Mouse (Mus musculus) liver, embryonic 14.5 days (tissue): ENCODE measurements around the gene Akr1c18. TPM values are rescaled to one million over a fixed set of nuclear protein-coding genes. Genes with fewer than 3 reads are reported as not detected.
"Not testable (repeated sequence)": the region's sequence is repeated elsewhere in the genome, so short reads cannot be mapped to it uniquely, and the experiment has no call there.

Experiments
- ATAC-seq: fragments of 200-750 bp; cut with Nextera tagmentation; 2 replicates; pipeline ENCODE4 v1.8.0; 2017; ENCODE audit warnings: moderate number of reproducible peaks, mild to moderate bottlenecking, moderate library complexity; ENCODE audit not compliant: insufficient read depth
- DNase-seq, 3 experiments: peaks; one replicate each; pipeline ENCODE4 v3.0.0-alpha.2; 2012 to 2013; ENCODE audit warnings: low read depth in 3 of 3, low spot score in 3 of 3
- H3K27ac ChIP-seq: fragments of 300-500 bp; sonication (generic); 2 replicates; pipeline ENCODE4 v1.5.1; 2014; ENCODE audit warnings: moderate library complexity, mild to moderate bottlenecking, control low read depth, inconsistent platforms
- H3K27me3 ChIP-seq: fragments of 300-500 bp; sonication (generic); 2 replicates; pipeline ENCODE4 v1.6.1; 2014; ENCODE audit warnings: mild to moderate bottlenecking, low read length, moderate library complexity; ENCODE audit not compliant: control insufficient read depth, insufficient read depth
- H3K36me3 ChIP-seq: fragments of 300-500 bp; sonication (generic); replicated peaks from 2 replicates; pipeline ENCODE4 v1.6.1; 2014; ENCODE audit warnings: low read depth; ENCODE audit not compliant: control insufficient read depth, insufficient read depth
- H3K4me1 ChIP-seq, 2 experiments: fragments of 200-500 bp in 1 of 2; fragments of 300-500 bp in 1 of 2; sonication (generic) in 1 of 2; replicated peaks; 2 replicates each; pipeline ENCODE4 v1.6.1; 2012 to 2014; ENCODE audit warnings: antibody characterized with exemption in 1 of 2, inconsistent platforms in 1 of 2, low read length in 1 of 2; ENCODE audit not compliant: control insufficient read depth in 2 of 2, insufficient read depth in 2 of 2
- H3K4me2 ChIP-seq: fragments of 300-500 bp; sonication (generic); 2 replicates; pipeline ENCODE4 v1.6.1; 2014; ENCODE audit warnings: low read depth, mild to moderate bottlenecking, control low read depth, moderate library complexity
- H3K4me3 ChIP-seq, 2 experiments: fragments of 200-500 bp in 1 of 2; fragments of 300-500 bp in 1 of 2; sonication (generic) in 1 of 2; 2 replicates each; pipeline ENCODE4 v1.5.1; 2012 to 2014; ENCODE audit warnings: low read depth in 2 of 2, low read length in 2 of 2, mild to moderate bottlenecking in 2 of 2, control low read depth in 1 of 2, inconsistent platforms in 1 of 2, moderate library complexity in 1 of 2; ENCODE audit not compliant: insufficient read depth in 1 of 2
- H3K9ac ChIP-seq: fragments of 300-500 bp; sonication (generic); replicated peaks from 2 replicates; pipeline ENCODE4 v1.6.1; 2014; ENCODE audit warnings: mild to moderate bottlenecking, control low read depth, moderate library complexity
- H3K9me3 ChIP-seq: fragments of 300-500 bp; sonication (generic); 2 replicates; pipeline ENCODE4 v1.6.1; 2016; ENCODE audit warnings: low read length, mixed read lengths; ENCODE audit not compliant: control insufficient read depth
- CTCF ChIP-seq: IDR thresholded peaks from 2 replicates; pipeline ENCODE4 v1.5.1; 2016; ENCODE audit warnings: antibody characterized with exemption, low read depth, control low read depth
- EP300 ChIP-seq: IDR thresholded peaks from 2 replicates; pipeline ENCODE4 v1.6.1; 2016; ENCODE audit warnings: antibody characterized with exemption, low read depth
- WGBS: fragments of 180-500 bp; shearing (Covaris S2); extraction: QIAGEN DNeasy Blood & Tissue Kit; methylation state at CpG from one replicate; pipeline ENCODE4 v1.1.7; 2014; ENCODE audit not compliant: insufficient replicate concordance; 5-methylcytosine and 5-hydroxymethylcytosine counted together
- polyA plus RNA-seq, 2 experiments: library from polyadenylated mRNA; depleted of rRNA in 1 of 2; stranded (reverse) in 1 of 2; unstranded in 1 of 2; fragments of >200 nt; fragmentation: Nextera tagmentation in 1 of 2; extraction: Ambion mirVana in 1 of 2; gene quantifications; 2 replicates each; pipeline versions ENCODE4 v1.2.1 to v1.2.3; 2012 to 2014

The Akr1c18 gene
- polyA plus RNA-seq, 2 experiments: 0.18 to 0.90 TPM

DNA sequence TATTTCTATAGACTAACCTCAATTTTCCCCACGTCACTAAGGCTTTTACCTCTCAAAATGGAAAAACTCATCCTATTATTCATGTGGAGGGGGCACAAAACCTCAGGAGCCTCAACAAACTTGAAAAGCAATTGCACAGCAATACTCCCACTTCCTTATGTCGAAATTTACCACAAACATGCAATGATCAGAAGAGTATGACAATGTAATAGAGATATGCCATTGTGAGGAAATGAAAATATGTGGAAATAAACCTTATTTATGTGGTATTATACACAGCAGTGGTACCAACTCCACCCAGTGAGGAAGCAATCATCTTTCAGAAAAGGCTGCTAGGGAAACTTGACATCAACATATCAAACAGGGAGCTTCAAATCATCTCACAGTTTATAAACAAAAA, 2.5 kb upstream of the Akr1c18 start:
- Histone ChIP-seq H3K4me2 (no peak overlapping the region), H3K9me3 (no peaks in the 10 kb centered on the region), H3K27me3 (no peaks in the 10 kb centered on the region), H3K9ac (no peak overlapping the region), H3K27ac (no peak overlapping the region), H3K4me1 (no peaks in the 10 kb centered on the region), H3K36me3 (no peaks in the 10 kb centered on the region), H3K4me3 (no peak overlapping the region)
- TF ChIP-seq CTCF (no peak), EP300 (no peak)
- WGBS: 31% methylated on average over 2 of the region's 2 CpGs
- no peak for ATAC-seq
- no peak for DNase-seq

GRCm38 (mm10) chr13:4144261-4144660, 6.2 kb downstream of the Akr1c18 start:
- Histone ChIP-seq H3K27ac (no peak overlapping the region), H3K4me2 (no peak overlapping the region), H3K9ac (no peak overlapping the region), H3K4me3 (no peak overlapping the region), H3K9me3 (no peaks in the 10 kb centered on the region), H3K27me3 (no peaks in the 10 kb centered on the region), H3K4me1 (no peaks in the 10 kb centered on the region), H3K36me3 (no peaks in the 10 kb centered on the region)
- no peak for DNase-seq
- TF ChIP-seq CTCF (no peak), EP300 (no peak)
- ATAC-seq: no peak
- WGBS: 32% methylated on average over 1 of the region's 1 CpGs

GRCm38 (mm10) chr13:4133070-4133469, 17.4 kb downstream of the Akr1c18 start:
- 14% methylated on average over 2 of the region's 2 CpGs for WGBS
- Histone ChIP-seq H3K4me2 (no peak overlapping the region), H3K9ac (no peak overlapping the region), H3K4me3 (no peak overlapping the region), H3K27me3 (no peaks in the 10 kb centered on the region), H3K27ac (no peak overlapping the region), H3K9me3 (no peaks in the 10 kb centered on the region), H3K4me1 (no peaks in the 10 kb centered on the region), H3K36me3 (no peaks in the 10 kb centered on the region)
- DNase-seq (no peak), ATAC-seq (no peak)
- peak; percentile 26; the same call in 1 of the 2 replicates for TF ChIP-seq CTCF
- TF ChIP-seq EP300: no peak

- H3K4me2 ChIP-seq: no peak overlapping the region
- H3K27ac ChIP-seq: no peak overlapping the region
- DNase-seq: no peak
- H3K4me1 ChIP-seq: no peaks in the 10 kb centered on the region
- H3K4me3 ChIP-seq: no peak overlapping the region
- TF ChIP-seq EP300 (no peak), CTCF (no peak)
- H3K27me3 ChIP-seq: no peaks in the 10 kb centered on the region
- H3K36me3 ChIP-seq: no peaks in the 10 kb centered on the region
- 44% methylated on average over 3 of the region's 3 CpGs for WGBS
- no peak overlapping the region for H3K9ac ChIP-seq
- ATAC-seq: no peak
- H3K9me3 ChIP-seq: no peaks in the 10 kb centered on the region
Observed at GRCm38 (mm10) chr13:4131721-4132120, 18.7 kb downstream of the Akr1c18 start.

DNA sequence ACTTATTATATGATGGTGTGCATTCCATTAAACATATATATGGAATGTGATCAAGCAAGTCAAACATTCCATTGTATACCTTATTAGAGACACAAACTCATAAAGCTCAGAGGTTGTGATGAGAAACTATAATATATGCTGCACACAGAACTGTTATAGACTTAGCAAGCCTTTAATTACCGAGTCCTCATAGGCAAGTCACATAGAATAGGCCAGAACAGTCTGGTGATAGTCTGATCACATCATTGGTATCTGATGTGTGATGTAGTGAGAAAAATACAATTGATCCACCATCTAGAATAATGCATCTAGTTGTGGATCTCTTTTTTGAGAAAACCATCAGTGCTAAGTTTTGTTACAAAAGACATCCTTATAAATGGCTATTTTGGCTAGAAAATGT, 19.1 kb downstream of the Akr1c18 start:
- Histone ChIP-seq H3K4me2 (no peak overlapping the region), H3K9ac (no peak overlapping the region), H3K27ac (no peak overlapping the region), H3K9me3 (no peaks in the 10 kb centered on the region), H3K36me3 (no peaks in the 10 kb centered on the region), H3K4me3 (no peak overlapping the region), H3K4me1 (no peaks in the 10 kb centered on the region), H3K27me3 (no peaks in the 10 kb centered on the region)
- DNase-seq (no peak), ATAC-seq (no peak)
- WGBS: 35% methylated on average over 1 of the region's 1 CpGs
- TF ChIP-seq CTCF (no peak), EP300 (no peak)

DNA sequence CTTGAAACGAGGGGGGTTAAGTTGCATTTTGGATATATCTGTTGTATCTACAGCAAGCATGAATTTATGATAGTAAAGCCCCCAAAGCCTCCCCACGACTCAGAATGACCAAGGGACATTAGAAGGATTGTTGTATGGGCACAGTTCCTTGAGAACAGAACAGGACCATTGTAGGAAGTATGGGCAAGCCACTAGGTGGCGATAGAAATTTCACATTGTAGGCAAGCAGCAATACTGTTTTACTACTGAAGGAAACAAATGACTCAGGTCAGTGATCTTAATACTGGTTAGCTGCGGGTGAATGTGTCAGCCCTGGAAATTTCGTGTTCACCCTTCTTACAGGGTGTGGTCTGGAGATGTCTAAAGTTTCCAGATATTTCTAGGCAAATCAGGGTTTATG, 21.4 kb downstream of the Akr1c18 start:
- Histone ChIP-seq H3K4me2 (no peak overlapping the region), H3K4me3 (no peak overlapping the region), H3K9ac (no peak overlapping the region), H3K27me3 (no peaks in the 10 kb centered on the region), H3K4me1 (no peaks in the 10 kb centered on the region), H3K36me3 (no peaks in the 10 kb centered on the region), H3K9me3 (no peaks in the 10 kb centered on the region), H3K27ac (no peak overlapping the region)
- WGBS: 21% methylated on average over 5 of the region's 5 CpGs
- DNase-seq: no peak
- ATAC-seq: no peak
- TF ChIP-seq EP300 (no peak), CTCF (peak; percentile 45)

DNA sequence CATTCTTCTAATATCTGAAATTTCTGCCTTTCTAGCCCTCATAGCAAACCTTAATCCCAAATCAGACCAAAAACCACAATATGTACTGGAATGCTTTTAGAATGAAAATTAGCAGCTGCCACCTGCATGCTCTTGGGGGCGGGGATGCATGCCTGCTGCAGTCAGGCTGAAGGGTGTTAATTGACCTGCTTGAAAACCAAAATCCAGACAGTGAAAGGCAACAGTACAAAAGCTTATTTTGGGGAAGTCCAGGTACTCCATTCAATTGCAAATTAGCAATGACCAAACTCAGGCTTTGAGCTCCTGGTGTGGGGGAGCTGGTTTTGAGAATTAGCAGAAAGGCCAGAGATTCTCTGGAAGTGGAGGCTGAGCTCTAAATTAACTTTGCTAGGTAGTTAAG, 24.6 kb downstream of the Akr1c18 start:
- WGBS: 64% methylated on average over 1 of the region's 1 CpGs
- not testable (repeated sequence) for H3K4me3 ChIP-seq, ATAC-seq, H3K27me3 ChIP-seq, H3K9ac ChIP-seq, H3K4me2 ChIP-seq, DNase-seq, H3K9me3 ChIP-seq, H3K4me1 ChIP-seq, H3K27ac ChIP-seq, H3K36me3 ChIP-seq

- 74% methylated on average over 6 of the region's 6 CpGs for WGBS
- H3K4me1 ChIP-seq, ATAC-seq, H3K4me2 ChIP-seq, H3K9ac ChIP-seq, H3K27ac ChIP-seq, DNase-seq, H3K9me3 ChIP-seq, H3K4me3 ChIP-seq, H3K27me3 ChIP-seq, H3K36me3 ChIP-seq: not testable (repeated sequence)
Observed at GRCm38 (mm10) chr13:4124471-4124870, 26.0 kb downstream of the Akr1c18 start.
